Mouse (Mus musculus) forebrain, embryonic 12.5 days (tissue): ENCODE measurements around the gene Sephs2. TPM values are rescaled to one million over a fixed set of nuclear protein-coding genes. Genes with fewer than 3 reads are reported as not detected.

Source experiments
- ATAC-seq: fragments of 200-750 bp; cut with Nextera tagmentation; 2 replicates; pipeline ENCODE4 v1.8.0; 2017; ENCODE audit warnings: moderate TSS enrichment; ENCODE audit not compliant: low FRiP score
- H3K27ac ChIP-seq: fragments of 300-500 bp; sonication (generic); 2 replicates; pipeline ENCODE4 v1.5.1; 2016; ENCODE audit warnings: mild to moderate bottlenecking
- H3K27me3 ChIP-seq: fragments of 300-500 bp; sonication (generic); 2 replicates; pipeline ENCODE4 v1.6.1; 2016; ENCODE audit warnings: mild to moderate bottlenecking
- H3K36me3 ChIP-seq: fragments of 300-500 bp; sonication (generic); replicated peaks from 2 replicates; pipeline ENCODE4 v1.6.1; 2016; ENCODE audit warnings: mild to moderate bottlenecking
- H3K4me1 ChIP-seq: fragments of 300-500 bp; sonication (generic); 2 replicates; pipeline ENCODE4 v1.6.1; 2016
- H3K4me2 ChIP-seq: fragments of 300-500 bp; sonication (generic); 2 replicates; pipeline ENCODE4 v1.6.1; 2016; ENCODE audit warnings: mild to moderate bottlenecking, moderate library complexity
- H3K4me3 ChIP-seq: fragments of 300-500 bp; sonication (generic); replicated peaks from 2 replicates; pipeline ENCODE4 v1.5.1; 2016; ENCODE audit warnings: mild to moderate bottlenecking
- H3K9ac ChIP-seq: fragments of 300-500 bp; sonication (generic); 2 replicates; pipeline ENCODE4 v1.6.1; 2016; ENCODE audit warnings: mild to moderate bottlenecking
- H3K9me3 ChIP-seq: fragments of 300-500 bp; sonication (generic); 2 replicates; pipeline ENCODE4 v1.6.1; 2016
- WGBS: fragments of 180-500 bp; shearing (Covaris S2); methylation state at CpG from one replicate; pipeline ENCODE4 v1.1.7; 2016; 5-methylcytosine and 5-hydroxymethylcytosine counted together
- polyA plus RNA-seq: library from polyadenylated mRNA; unstranded; fragments of >200 nt; fragmentation: Nextera tagmentation; extraction: Ambion mirVana; gene quantifications from 2 replicates; pipeline ENCODE4 v1.2.1, GENCODE M21; 2016

The Sephs2 gene
- polyA plus RNA-seq, 1 experiment from 2014 or later, result 81.6 TPM

GRCm38 (mm10) chr7:127244658-127245510 lies 29.0 kb downstream of the Sephs2 start:
- H3K9ac ChIP-seq, result peak overlapping the region; percentile 95
- peak overlapping the region; percentile 87 for H3K27ac ChIP-seq
- H3K4me3 ChIP-seq, result peak overlapping the region; percentile 78
- peak overlapping the region; percentile 87 for H3K4me2 ChIP-seq
- WGBS, result 14% methylated on average over 26 of the region's 33 CpGs
- H3K9me3 ChIP-seq, result no peaks in the 10 kb centered on the region
- ATAC-seq, result peak; percentile 76
- H3K27me3 ChIP-seq, result no peaks in the 10 kb centered on the region
- peaks cover 27% of the 10 kb centered on the region for H3K4me1 ChIP-seq
- H3K36me3 ChIP-seq, result peaks cover 35% of the 10 kb centered on the region

- ATAC-seq, result peak; percentile 97
- peaks cover 31% of the 10 kb centered on the region for H3K36me3 ChIP-seq
- peak within 1 kb of the TSS; percentile 78 for H3K4me3 ChIP-seq
- H3K4me2 ChIP-seq, result peak within 1 kb of the TSS; percentile 87
- no peaks in the 10 kb centered on the region for H3K9me3 ChIP-seq
- H3K9ac ChIP-seq, result peak within 1 kb of the TSS; percentile 95
- no peaks in the 10 kb centered on the region for H3K27me3 ChIP-seq
- peak within 1 kb of the TSS; percentile 87 for H3K27ac ChIP-seq
- WGBS, result under 1% methylated on average over 55 of the region's 56 CpGs
- peaks cover 27% of the 10 kb centered on the region for H3K4me1 ChIP-seq
Observed at GRCm38 (mm10) chr7:127243870-127244657, 29.8 kb downstream of the Sephs2 start, which contains the start of gene Zfp771. TSS of gene Zfp771 (plus strand) at chr7:127244274.

GRCm38 (mm10) chr7:127243361-127243867 lies 30.4 kb downstream of the Sephs2 start:
- peaks cover 35% of the 10 kb centered on the region for H3K36me3 ChIP-seq

GRCm38 (mm10) chr7:127234777-127235176 lies 39.1 kb downstream of the Sephs2 start:
- Histone ChIP-seq H3K4me3 (peak overlapping the region; percentile 97), H3K9me3 (no peaks in the 10 kb centered on the region), H3K36me3 (peaks cover 61% of the 10 kb centered on the region), H3K27ac (no peak overlapping the region), H3K27me3 (no peaks in the 10 kb centered on the region), H3K9ac (0 out of 2 replicates have a peak overlapping the region, but pooled peaks have one; percentile 29), H3K4me2 (peak overlapping the region; percentile 86), H3K4me1 (peaks cover 31% of the 10 kb centered on the region)
- no peak for ATAC-seq
- WGBS, result 87% methylated on average over 2 of the region's 2 CpGs

More at GRCm38 (mm10) chr7:127243361-127243867, 30.4 kb downstream of the Sephs2 start:
- 35% methylated on average over 2 of the region's 2 CpGs for WGBS
- Histone ChIP-seq H3K4me3 (peak overlapping the region; percentile 78), H3K4me2 (peak overlapping the region; percentile 87), H3K27me3 (no peaks in the 10 kb centered on the region), H3K27ac (peak overlapping the region; percentile 87), H3K9ac (peak overlapping the region; percentile 95), H3K4me1 (peaks cover 27% of the 10 kb centered on the region), H3K9me3 (no peaks in the 10 kb centered on the region)
- no peak for ATAC-seq

GRCm38 (mm10) chr7:127233765-127234164 lies 40.1 kb downstream of the Sephs2 start:
- H3K9ac ChIP-seq, result peak overlapping the region; percentile 99
- peak overlapping the region; percentile 86 for H3K4me2 ChIP-seq
- H3K36me3 ChIP-seq, result peaks cover 63% of the 10 kb centered on the region
- no peak for ATAC-seq
- WGBS, result 5% methylated on average over 9 of the region's 9 CpGs
- peak overlapping the region; percentile 97 for H3K4me3 ChIP-seq
- peak overlapping the region; percentile 100 for H3K27ac ChIP-seq
- H3K27me3 ChIP-seq, result no peaks in the 10 kb centered on the region
- H3K9me3 ChIP-seq, result no peaks in the 10 kb centered on the region
- peaks cover 33% of the 10 kb centered on the region for H3K4me1 ChIP-seq

DNA sequence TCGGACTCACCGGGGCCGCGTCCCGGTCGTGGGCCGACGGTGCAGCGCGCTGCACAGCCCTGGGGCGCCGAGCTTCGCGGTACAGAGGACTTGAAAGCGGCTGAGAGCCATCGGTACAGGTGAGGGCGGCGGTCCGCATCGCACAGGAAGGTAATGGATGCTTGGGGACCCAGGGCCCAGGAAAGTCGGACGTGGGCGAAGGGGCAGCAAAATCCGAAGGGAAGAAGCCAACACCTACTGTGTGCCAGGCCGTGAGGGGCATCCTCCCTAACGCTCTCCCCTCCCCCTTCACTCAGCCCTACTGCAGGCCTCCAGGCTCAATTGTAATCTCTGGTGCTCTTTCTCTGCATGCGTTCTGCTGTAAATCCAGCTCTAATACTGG lies 40.5 kb downstream of the Sephs2 start:
- H3K4me2 ChIP-seq, result peak overlapping the region; percentile 86
- H3K27me3 ChIP-seq, result no peaks in the 10 kb centered on the region
- peaks cover 61% of the 10 kb centered on the region for H3K36me3 ChIP-seq
- H3K4me3 ChIP-seq, result peak overlapping the region; percentile 97
- peak; percentile 52 for ATAC-seq
- H3K4me1 ChIP-seq, result peaks cover 33% of the 10 kb centered on the region
- peak overlapping the region; percentile 100 for H3K27ac ChIP-seq
- WGBS, result under 1% methylated on average over 27 of the region's 27 CpGs
- H3K9me3 ChIP-seq, result no peaks in the 10 kb centered on the region
- peak overlapping the region; percentile 99 for H3K9ac ChIP-seq

- ATAC-seq, result peak; percentile 94
- Histone ChIP-seq H3K4me3 (peak within 1 kb of the TSS; percentile 97), H3K36me3 (peaks cover 56% of the 10 kb centered on the region), H3K9me3 (no peaks in the 10 kb centered on the region), H3K4me2 (peak within 1 kb of the TSS; percentile 86), H3K27me3 (no peaks in the 10 kb centered on the region), H3K4me1 (peaks cover 33% of the 10 kb centered on the region), H3K9ac (peak within 1 kb of the TSS; percentile 99), H3K27ac (peak within 1 kb of the TSS; percentile 100)
- under 1% methylated on average over 63 of the region's 64 CpGs for WGBS
Observed at GRCm38 (mm10) chr7:127232622-127233367, 41.1 kb downstream of the Sephs2 start, which contains the start of the genes Zfp553 and Sept1. TSS of gene Zfp553 (plus strand) at chr7:127233061. TSS of gene Sept1 (minus strand) at chr7:127233130.

DNA sequence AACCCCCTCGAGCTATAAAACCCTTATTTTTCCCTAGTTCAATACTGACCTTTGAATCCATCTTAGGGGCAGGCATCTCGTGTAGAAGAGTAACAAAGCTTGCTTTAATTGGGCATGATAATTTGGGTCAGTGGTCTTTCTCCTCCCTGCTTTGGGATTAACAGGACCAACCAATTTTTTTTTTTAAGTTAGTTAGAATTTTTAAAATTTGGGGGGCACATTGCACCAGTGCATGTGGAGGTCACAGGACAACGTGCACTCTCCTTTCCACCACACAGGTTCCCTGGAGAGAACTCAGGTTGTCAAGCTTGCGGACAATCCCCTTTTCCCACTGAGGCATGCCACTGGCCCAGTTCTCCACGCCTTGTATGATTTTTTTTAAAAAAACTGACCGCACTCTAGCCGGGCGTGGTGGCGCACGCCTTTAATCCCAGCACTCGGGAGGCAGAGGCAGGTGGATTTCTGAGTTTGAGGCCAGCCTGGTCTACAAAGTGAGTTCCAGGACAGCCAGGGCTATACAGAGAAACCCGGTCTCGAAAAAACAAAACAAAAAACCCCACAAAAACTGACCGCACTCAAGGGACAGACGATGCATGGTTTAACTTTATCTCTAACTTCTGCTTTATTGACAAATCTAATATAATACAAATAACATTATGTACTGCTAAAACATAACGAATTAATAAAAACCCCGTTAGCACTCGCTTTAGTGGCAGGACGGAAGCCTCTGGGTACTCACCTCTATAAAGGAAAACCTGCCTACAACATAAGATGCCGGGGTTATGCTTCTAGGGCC lies 41.8 kb downstream of the Sephs2 start:
- H3K9ac ChIP-seq, result peak overlapping the region; percentile 99
- H3K4me1 ChIP-seq, result peaks cover 33% of the 10 kb centered on the region
- no peaks in the 10 kb centered on the region for H3K9me3 ChIP-seq
- H3K36me3 ChIP-seq, result peaks cover 48% of the 10 kb centered on the region
- no peaks in the 10 kb centered on the region for H3K27me3 ChIP-seq
- no peak for ATAC-seq
- WGBS, result 9% methylated on average over 20 of the region's 20 CpGs
- peak overlapping the region; percentile 86 for H3K4me2 ChIP-seq
- peak overlapping the region; percentile 100 for H3K27ac ChIP-seq
- peak overlapping the region; percentile 97 for H3K4me3 ChIP-seq

DNA sequence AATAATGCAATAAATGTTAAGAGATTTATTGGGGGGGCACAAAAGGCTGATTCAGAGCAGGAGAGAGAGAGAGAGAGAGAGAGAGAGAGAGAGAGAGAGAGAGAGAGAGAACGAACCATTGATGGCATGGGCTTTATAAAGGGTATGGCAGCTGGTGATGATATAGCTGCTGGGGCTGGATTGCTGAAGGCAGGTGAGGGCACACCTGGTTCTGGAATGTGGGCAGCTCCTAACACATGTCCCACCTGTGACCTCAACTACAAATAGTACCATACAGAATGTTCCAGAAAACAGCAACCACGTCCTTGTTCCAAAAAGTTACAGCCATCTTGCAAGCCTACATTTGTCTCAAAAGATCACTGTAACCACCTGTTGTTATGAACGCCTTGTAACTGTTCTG lies 42.5 kb downstream of the Sephs2 start:
- no peaks in the 10 kb centered on the region for H3K9me3 ChIP-seq
- no peak for ATAC-seq
- H3K4me2 ChIP-seq, result peak overlapping the region; percentile 86
- peak overlapping the region; percentile 100; the same call in 1 of the 2 replicates for H3K27ac ChIP-seq
- peaks cover 33% of the 10 kb centered on the region for H3K4me1 ChIP-seq
- H3K4me3 ChIP-seq, result peak overlapping the region; percentile 97
- H3K27me3 ChIP-seq, result no peaks in the 10 kb centered on the region
- peak overlapping the region; percentile 99 for H3K9ac ChIP-seq
- WGBS, result 81% methylated on average over 3 of the region's 3 CpGs
- H3K36me3 ChIP-seq, result peaks cover 41% of the 10 kb centered on the region

DNA sequence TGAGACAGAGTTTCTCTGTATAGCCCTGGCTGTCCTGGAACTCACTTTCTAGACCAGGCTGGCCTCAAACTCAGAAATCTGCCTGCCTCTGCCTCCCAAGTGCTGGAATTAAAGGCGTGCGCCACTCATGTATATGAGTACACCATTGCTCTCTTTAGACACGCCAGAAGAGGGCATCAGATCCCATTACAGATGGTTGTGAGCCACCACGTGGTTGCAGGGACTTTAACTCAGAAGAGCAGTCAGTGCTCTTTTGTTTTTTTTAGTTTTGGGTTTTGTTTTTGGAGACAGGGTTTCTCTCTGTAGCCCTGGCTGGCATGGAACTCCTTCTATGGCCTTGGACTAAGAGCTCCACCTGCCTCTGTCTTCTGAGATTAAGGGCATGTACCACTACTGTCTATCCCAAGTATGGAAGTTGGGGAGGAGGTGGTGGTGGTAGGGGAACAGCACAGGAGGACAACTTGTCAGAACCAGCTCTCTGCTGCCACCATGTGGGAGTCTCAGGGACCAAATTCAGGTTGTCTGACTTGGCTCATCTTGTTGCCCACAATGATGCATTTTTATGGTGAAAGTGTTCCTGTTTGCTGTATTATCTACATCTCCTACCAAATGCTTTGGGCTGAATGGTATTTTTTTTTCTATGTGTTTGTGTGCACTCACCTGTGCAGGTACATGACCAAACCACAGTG lies 45.1 kb downstream of the Sephs2 start:
- no peak overlapping the region for H3K27ac ChIP-seq
- peaks cover 23% of the 10 kb centered on the region for H3K4me1 ChIP-seq
- no peak overlapping the region for H3K9ac ChIP-seq
- no peak overlapping the region for H3K4me2 ChIP-seq
- H3K4me3 ChIP-seq, result no peak overlapping the region
- H3K36me3 ChIP-seq, result peaks cover 25% of the 10 kb centered on the region
- WGBS, result 71% methylated on average over 4 of the region's 4 CpGs
- ATAC-seq, result no peak
- no peaks in the 10 kb centered on the region for H3K9me3 ChIP-seq
- no peaks in the 10 kb centered on the region for H3K27me3 ChIP-seq
